Comparison of ENCODE assay signal across 11 mouse cellular contexts in genomic region chr15:12106430-12106829, GRCm38 (mm10). TPM values are rescaled to one million over a fixed set of nuclear protein-coding genes. Genes with fewer than 3 reads are reported as not detected.
DNase-seq lines count a peak whose midpoint lies in the region; ATAC-seq and TF ChIP-seq lines count a peak whose summit lies in the region.
"Had no signal": no experiment of that assay in that cellular context is flagged by ENCODE, and none has a peak within 500 bp of the region (broad histone marks: within the 10 kb centered on the region; RNA-seq: fewer than 3 reads in every experiment).

No protein-coding gene starts in this region.

- no peak overlapping the region for H3K27ac ChIP-seq in forebrain, embryonic 15.5 days (replicated peaks)
- no peak overlapping the region for H3K27ac ChIP-seq in forebrain, embryonic 10.5 days
- H3K27ac ChIP-seq in liver, embryonic 11.5 days (ENCODE audit: low read depth, low read length), result no peak overlapping the region

- H3K9ac ChIP-seq in forebrain, embryonic 15.5 days (replicated peaks), result no peak overlapping the region
- no peak overlapping the region for H3K9ac ChIP-seq in liver, embryonic 11.5 days (ENCODE audit: low read depth, low read length)

- TF ChIP-seq CTCF in brain, embryonic 14.5 days (IDR thresholded peaks at IDR 0.05; ENCODE audit: borderline replicate concordance, extremely low read depth, insufficient read depth, insufficient read length), result no peak

- no peak for DNase-seq in forebrain, embryonic 10.5 days (ENCODE audit: extremely low spot score, low spot score)
- DNase-seq in brain, embryonic 14.5 days (ENCODE audit: low read depth), result peak; percentile 48
- DNase-seq in frontal cortex, adult 2 months (ENCODE audit: extremely low spot score in 1 of 2, low spot score in 1 of 2), result peak; percentile 81 to 87
- peak; percentile 56 for DNase-seq in left cerebral cortex, postnatal 4 days
- DNase-seq in adrenal gland, postnatal 36 days, result no peak
- DNase-seq in liver, embryonic 11.5 days (ENCODE audit: low spot score), result no peak
- DNase-seq: adrenal gland, postnatal 14 days; kidney, adult 8-10 months; liver had no signal

- H3K9me3 ChIP-seq in forebrain, embryonic 15.5 days, result no peaks in the 10 kb centered on the region
- no peaks in the 10 kb centered on the region; the same call in 1 of the 2 replicates for H3K9me3 ChIP-seq in forebrain, embryonic 10.5 days
- H3K9me3 ChIP-seq in liver, embryonic 11.5 days (ENCODE audit: control insufficient read depth, low read length), result no peaks in the 10 kb centered on the region

- no peaks in the 10 kb centered on the region for H3K4me1 ChIP-seq in forebrain, embryonic 15.5 days
- no peaks in the 10 kb centered on the region for H3K4me1 ChIP-seq in forebrain, embryonic 10.5 days
- H3K4me1 ChIP-seq in liver, embryonic 11.5 days (replicated peaks; ENCODE audit: control insufficient read depth, insufficient read depth, low read length), result no peaks in the 10 kb centered on the region

- intact Hi-C loops in left cerebral cortex, postnatal 4 days (cut with DNase I), result no loop called here

- no peak for TF ChIP-seq POLR2A in brain, embryonic 14.5 days (IDR thresholded peaks at IDR 0.05; ENCODE audit: borderline replicate concordance, extremely low read depth, insufficient read depth, insufficient read length, poor library complexity, severe bottlenecking)

- no peak overlapping the region for H3K4me3 ChIP-seq in forebrain, embryonic 15.5 days
- H3K4me3 ChIP-seq in forebrain, embryonic 10.5 days, result no peak overlapping the region
- H3K4me3 ChIP-seq in liver, embryonic 11.5 days (ENCODE audit: low read depth, low read length), result no peak overlapping the region

- ATAC-seq in forebrain, embryonic 15.5 days (replicated peaks), result peak; percentile 68
- no peak for ATAC-seq in granulocyte monocyte progenitor cell, adult 5-6 weeks (replicated peaks; ENCODE audit: poor library complexity, severe bottlenecking)
- ATAC-seq in liver, embryonic 11.5 days (replicated peaks; ENCODE audit: low FRiP score), result no peak

- no peaks in the 10 kb centered on the region for H3K27me3 ChIP-seq in forebrain, embryonic 15.5 days
- H3K27me3 ChIP-seq in forebrain, embryonic 10.5 days (ENCODE audit: poor library complexity, severe bottlenecking), result no peaks in the 10 kb centered on the region
- no peaks in the 10 kb centered on the region for H3K27me3 ChIP-seq in liver, embryonic 11.5 days (replicated peaks; ENCODE audit: control insufficient read depth, insufficient read depth, low read length)

- 83% methylated on average over 12 of the region's 12 CpGs for WGBS in forebrain, embryonic 15.5 days
- 92% methylated on average over 12 of the region's 12 CpGs for WGBS in forebrain, embryonic 10.5 days
- WGBS in liver, embryonic 11.5 days, result 87% methylated on average over 12 of the region's 12 CpGs

- no peak overlapping the region for H3K4me2 ChIP-seq in forebrain, embryonic 15.5 days (replicated peaks)
- no peak overlapping the region for H3K4me2 ChIP-seq in liver, embryonic 11.5 days

- H3K36me3 ChIP-seq in forebrain, embryonic 15.5 days, result no peaks in the 10 kb centered on the region
- no peaks in the 10 kb centered on the region for H3K36me3 ChIP-seq in forebrain, embryonic 10.5 days (replicated peaks)
- H3K36me3 ChIP-seq in liver, embryonic 11.5 days (ENCODE audit: control insufficient read depth, insufficient read depth, low read length), result no peaks in the 10 kb centered on the region

RNA-seq across cellular contexts. Expression of gene Zfr, which starts 11.2 kb away (rescaled TPM):
- polyA plus RNA-seq in forebrain, embryonic 15.5 days (2015; fragmentation: Nextera tagmentation; extraction: Ambion mirVana), result 124 and 125 TPM in 2 replicates
- polyA plus RNA-seq in forebrain, embryonic 10.5 days (2016; fragmentation: Nextera tagmentation; extraction: Ambion mirVana), result 126 and 135 TPM in 2 replicates
- 96.5 and 125 TPM in 2 replicates for polyA plus RNA-seq in brain, embryonic 14.5 days (2012; rRNA removed)
- 160 TPM in 2 replicates for polyA plus RNA-seq in frontal cortex, adult 2 months (2012; rRNA removed)
- 100 to 1,000 TPM; 227 to 235 TPM for total RNA-seq in left cerebral cortex, postnatal 4 days (2021)
- total RNA-seq in granulocyte monocyte progenitor cell, adult 5-6 weeks (2014; fragmentation: Nextera tagmentation), result 76.0 and 125 TPM in 2 replicates
- 52.6 and 85.7 TPM in 2 replicates for total RNA-seq in granulocyte monocyte progenitor cell, adult 5-6 weeks (2017)
- total RNA-seq in adrenal gland, postnatal 36 days (2021), result 100 to 1,000 TPM; 117 to 215 TPM
- 86.0 and 87.3 TPM in 2 replicates for polyA plus RNA-seq in liver, embryonic 11.5 days (2014; fragmentation: Nextera tagmentation; extraction: Ambion mirVana)

Comparison
In these comparisons a context has a peak if more than half of its experiments do, and no peak if none do; other contexts are left out.
1. DNase-seq: peak in brain, embryonic 14.5 days (single experiment), frontal cortex, adult 2 months (2 of 2) and left cerebral cortex, postnatal 4 days (single experiment); none in forebrain, embryonic 10.5 days (single experiment), adrenal gland, postnatal 36 days (0 of 2) and liver, embryonic 11.5 days (single experiment).